Mouse (Mus musculus): ENCODE results near the gene Tomm7. TPM values are rescaled to one million over a fixed set of nuclear protein-coding genes. Genes with fewer than 3 reads are reported as not detected.
"Not testable (repeated sequence)": the region's sequence is repeated elsewhere in the genome, so short reads cannot be mapped to it uniquely, and the experiment has no call there.

The Tomm7 gene
- polyA plus RNA-seq, 1 experiment from 2014 or later, result 92.0 TPM

DNA sequence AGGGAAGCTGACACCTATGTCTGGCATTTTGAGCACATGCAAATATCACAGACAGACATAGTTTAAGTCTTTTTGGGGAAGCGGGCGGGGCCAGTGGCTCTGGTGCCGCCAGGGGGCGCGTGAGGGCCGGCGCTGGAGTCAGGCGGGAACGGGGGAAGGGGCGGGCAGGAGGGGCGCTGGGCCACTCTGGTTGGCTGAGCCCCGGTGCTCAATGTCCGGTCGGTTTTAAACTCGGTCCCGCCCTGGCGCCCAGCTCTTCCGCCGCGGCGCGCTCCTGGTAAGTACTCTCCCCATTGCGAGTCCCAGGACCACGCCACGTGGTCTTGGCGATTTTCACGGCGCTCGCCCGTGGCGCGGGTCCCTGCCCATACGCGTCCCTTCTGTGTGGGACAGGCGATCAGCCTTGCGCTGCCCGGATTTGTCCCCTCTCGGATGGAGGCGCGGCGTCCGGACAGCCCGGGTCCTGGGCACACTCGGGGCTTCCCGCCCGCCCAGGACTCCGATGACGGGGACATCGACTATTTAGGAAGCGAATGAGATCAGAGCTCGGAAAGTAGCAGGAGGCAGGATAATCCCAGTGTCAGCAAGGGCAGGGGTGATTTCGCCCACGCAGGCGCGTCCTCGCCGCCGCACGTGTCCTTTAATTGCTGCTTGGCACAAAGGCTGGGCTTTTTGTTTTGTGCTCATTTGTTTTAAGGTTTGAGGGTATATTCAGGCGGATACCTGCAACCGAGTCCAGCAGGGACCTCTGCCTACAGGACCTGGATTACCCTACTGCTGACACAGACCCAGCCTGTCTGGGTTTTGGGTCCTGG lies 6.6 kb upstream of the Tomm7 start:
- H3K4me1 ChIP-seq, result peaks cover 13% of the 10 kb centered on the region
- H3K27ac ChIP-seq (replicated peaks), result peak overlapping the region; percentile 82
- peak overlapping the region; percentile 94 for H3K9ac ChIP-seq
- no peaks in the 10 kb centered on the region for H3K27me3 ChIP-seq (replicated peaks)
- peak overlapping the region; percentile 92 for H3K4me3 ChIP-seq
- ATAC-seq (ENCODE audit: extremely low read depth, insufficient number of reproducible peaks, low FRiP score, low TSS enrichment), result peak; percentile 94
- H3K36me3 ChIP-seq, result peaks cover 36% of the 10 kb centered on the region
- under 1% methylated on average over 61 of the region's 61 CpGs for WGBS
- peak overlapping the region; percentile 84 for H3K4me2 ChIP-seq
- H3K9me3 ChIP-seq, result no peaks in the 10 kb centered on the region

- H3K4me1 ChIP-seq, result peaks cover 21% of the 10 kb centered on the region
- H3K27me3 ChIP-seq (replicated peaks), result no peaks in the 10 kb centered on the region
- ATAC-seq (ENCODE audit: extremely low read depth, insufficient number of reproducible peaks, low FRiP score, low TSS enrichment), result no peak
- H3K9me3 ChIP-seq, result no peaks in the 10 kb centered on the region
- H3K36me3 ChIP-seq, result peaks cover 10% of the 10 kb centered on the region
- 86% methylated on average over 3 of the region's 3 CpGs for WGBS
- H3K27ac ChIP-seq (replicated peaks), result peak overlapping the region; percentile 92; the same call in 1 of the 2 replicates
- H3K4me2 ChIP-seq, result peak overlapping the region; percentile 89
- no peak overlapping the region for H3K9ac ChIP-seq
- H3K4me3 ChIP-seq, result no peak overlapping the region
Measured at GRCm38 (mm10) chr5:23845141-23845540, 1.2 kb upstream of the Tomm7 start.

DNA sequence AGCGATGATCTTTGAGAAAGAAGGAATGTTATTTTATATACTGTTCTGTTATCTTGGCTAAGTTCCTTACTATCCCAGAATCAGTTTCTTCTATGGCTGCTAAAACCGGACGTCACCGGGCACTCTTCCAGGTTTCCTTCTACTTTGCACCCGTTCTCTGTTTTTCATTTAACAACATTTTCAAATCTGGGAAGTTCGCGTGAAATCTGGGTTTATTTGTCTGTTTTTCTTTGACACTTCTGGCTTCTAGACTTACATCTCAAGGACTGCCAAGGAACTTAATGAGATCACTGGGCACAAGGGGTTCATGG lies 525 bp upstream of the Tomm7 start:
- Histone ChIP-seq H3K27me3 (replicated peaks) (no peaks in the 10 kb centered on the region), H3K4me2 (peak overlapping the region; percentile 89), H3K36me3 (peaks cover 14% of the 10 kb centered on the region), H3K9me3 (no peaks in the 10 kb centered on the region), H3K27ac (replicated peaks) (peak overlapping the region; percentile 92), H3K4me3 (peak overlapping the region; percentile 83), H3K4me1 (peaks cover 21% of the 10 kb centered on the region), H3K9ac (peak overlapping the region; percentile 92)
- 26% methylated on average over 7 of the region's 7 CpGs for WGBS
- no peak for ATAC-seq (ENCODE audit: extremely low read depth, insufficient number of reproducible peaks, low FRiP score, low TSS enrichment)

GRCm38 (mm10) chr5:23838158-23838557 lies 5.8 kb downstream of the Tomm7 start:
- Histone ChIP-seq H3K4me2 (no peak overlapping the region), H3K4me3 (no peak overlapping the region), H3K36me3 (peaks cover 29% of the 10 kb centered on the region), H3K27ac (replicated peaks) (no peak overlapping the region), H3K27me3 (replicated peaks) (peaks cover 9% of the 10 kb centered on the region), H3K9me3 (no peaks in the 10 kb centered on the region), H3K9ac (no peak overlapping the region), H3K4me1 (peaks cover 11% of the 10 kb centered on the region)
- 89% methylated on average over 7 of the region's 7 CpGs for WGBS
- ATAC-seq (ENCODE audit: extremely low read depth, insufficient number of reproducible peaks, low FRiP score, low TSS enrichment), result no peak

DNA sequence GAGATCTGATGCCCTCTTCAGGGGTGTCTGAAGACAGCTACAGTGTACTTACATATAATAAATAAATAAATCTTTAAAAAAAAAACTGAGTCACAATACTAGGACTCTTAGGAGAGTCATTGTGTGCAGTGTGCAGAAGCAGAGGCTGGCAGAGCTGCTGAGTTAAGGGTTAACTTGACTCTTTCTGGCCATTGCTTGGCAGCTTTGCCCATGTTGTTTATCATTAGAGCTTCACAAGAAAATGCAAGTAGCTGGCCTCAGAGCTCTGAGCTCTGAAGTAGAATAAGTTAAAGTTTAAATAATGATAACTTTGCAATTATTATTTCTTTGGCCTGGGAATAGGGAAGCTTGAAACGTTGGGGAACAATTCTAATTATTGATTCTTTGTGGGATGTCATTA lies 8.3 kb downstream of the Tomm7 start:
- not testable (repeated sequence) for H3K4me3 ChIP-seq
- peaks cover 34% of the 10 kb centered on the region for H3K27me3 ChIP-seq (replicated peaks)

DNA sequence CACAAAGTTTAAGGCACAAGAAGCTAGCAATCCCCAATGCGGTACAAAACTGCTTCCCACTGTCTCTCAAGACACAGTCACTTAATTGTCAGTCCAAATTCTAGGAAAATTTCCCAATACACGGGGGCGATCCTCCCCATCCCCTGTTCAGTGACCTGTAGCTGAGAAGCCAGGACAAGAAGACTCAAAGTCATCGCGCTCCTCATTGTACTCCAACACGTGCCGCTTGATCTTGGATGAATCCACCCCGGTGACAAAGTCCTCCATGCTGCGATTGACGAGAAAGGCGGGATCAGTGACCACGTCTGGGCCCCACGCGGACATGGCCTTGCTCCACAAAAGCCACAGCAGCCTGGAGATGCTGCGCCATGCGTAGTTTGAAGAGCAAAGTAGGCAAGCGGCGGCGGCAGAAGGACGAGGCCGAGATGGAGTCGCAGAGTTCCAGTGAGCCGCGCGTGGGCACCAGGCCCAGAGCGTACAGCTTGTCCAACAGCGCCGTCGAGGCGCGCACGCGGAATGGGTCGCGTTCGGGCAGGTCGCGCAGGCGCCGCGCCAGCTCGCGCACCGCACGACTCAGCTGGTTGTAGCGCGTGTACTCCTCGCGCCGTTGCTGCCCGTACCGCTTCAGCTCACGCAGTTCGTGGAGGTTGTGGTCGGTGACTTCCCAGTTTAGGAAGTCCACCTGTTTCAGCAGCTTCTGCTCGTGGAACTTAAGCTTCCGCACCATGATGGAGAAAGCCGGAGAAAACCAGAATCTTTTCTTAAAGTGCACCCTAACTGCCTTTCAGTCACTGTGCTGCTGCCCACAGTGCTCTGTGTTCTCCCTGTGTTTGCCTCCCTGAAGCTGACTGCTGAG lies 12.8 kb downstream of the Tomm7 start:
- Histone ChIP-seq H3K4me3 (peak overlapping the region; percentile 37), H3K4me2 (peak overlapping the region; percentile 61), H3K9me3 (no peaks in the 10 kb centered on the region), H3K27me3 (replicated peaks) (peaks cover 53% of the 10 kb centered on the region), H3K4me1 (no peaks in the 10 kb centered on the region), H3K27ac (replicated peaks) (no peak overlapping the region), H3K9ac (0 out of 2 replicates have a peak overlapping the region, but pooled peaks have one; percentile 7), H3K36me3 (no peaks in the 10 kb centered on the region)
- 36% methylated on average over 58 of the region's 58 CpGs for WGBS
- no peak for ATAC-seq (ENCODE audit: extremely low read depth, insufficient number of reproducible peaks, low FRiP score, low TSS enrichment)

More for the DNA sequence above, 8.3 kb downstream of the Tomm7 start:
- not testable (repeated sequence) for H3K27ac ChIP-seq (replicated peaks); H3K9ac ChIP-seq; H3K9me3 ChIP-seq; ATAC-seq (ENCODE audit: extremely low read depth, insufficient number of reproducible peaks, low FRiP score, low TSS enrichment); H3K4me1 ChIP-seq; H3K4me2 ChIP-seq
- H3K36me3 ChIP-seq, result peaks cover 24% of the 10 kb centered on the region
- 70% methylated on average over 1 of the region's 1 CpGs for WGBS

- ATAC-seq (ENCODE audit: extremely low read depth, insufficient number of reproducible peaks, low FRiP score, low TSS enrichment), result no peak
- Histone ChIP-seq H3K36me3 (peaks cover 5% of the 10 kb centered on the region; the same call in 1 of the 2 replicates), H3K27ac (replicated peaks) (no peak overlapping the region), H3K27me3 (replicated peaks) (peaks cover 28% of the 10 kb centered on the region), H3K9ac (no peak overlapping the region), H3K4me1 (no peaks in the 10 kb centered on the region), H3K9me3 (no peaks in the 10 kb centered on the region), H3K4me3 (no peak overlapping the region), H3K4me2 (no peak overlapping the region)
- 31% methylated on average over 11 of the region's 11 CpGs for WGBS
Measured at GRCm38 (mm10) chr5:23826321-23827004, 17.5 kb downstream of the Tomm7 start.

GRCm38 (mm10) chr5:23824171-23824733 lies 19.7 kb downstream of the Tomm7 start:
- H3K27me3 ChIP-seq (replicated peaks), result peaks cover 7% of the 10 kb centered on the region
- no peak overlapping the region for H3K9ac ChIP-seq
- no peak overlapping the region for H3K4me3 ChIP-seq
- WGBS, result 74% methylated on average over 8 of the region's 8 CpGs
- H3K27ac ChIP-seq (replicated peaks), result no peak overlapping the region
- H3K36me3 ChIP-seq, result peaks cover 20% of the 10 kb centered on the region
- H3K4me1 ChIP-seq, result no peaks in the 10 kb centered on the region
- H3K4me2 ChIP-seq, result no peak overlapping the region
- no peak for ATAC-seq (ENCODE audit: extremely low read depth, insufficient number of reproducible peaks, low FRiP score, low TSS enrichment)
- H3K9me3 ChIP-seq, result no peaks in the 10 kb centered on the region

DNA sequence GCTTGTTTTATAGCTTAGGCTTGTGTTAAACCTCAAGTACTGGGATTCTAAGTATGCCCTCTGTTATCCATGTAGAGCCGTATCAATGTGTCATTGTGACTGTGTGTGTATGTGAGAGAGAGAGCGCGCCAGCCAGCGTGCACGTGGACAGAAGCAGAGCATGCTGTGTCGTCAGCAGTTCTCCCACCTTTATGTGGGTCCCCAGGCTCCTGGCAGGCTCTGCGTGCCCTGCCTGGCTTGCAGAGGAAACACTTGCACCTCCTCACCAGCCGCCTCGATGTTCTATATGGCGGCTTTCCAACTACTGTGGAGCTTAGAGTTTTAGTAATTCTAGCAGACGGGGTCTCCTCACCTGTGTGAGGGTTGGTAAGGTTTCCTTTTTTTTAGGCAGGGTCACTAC lies 21.7 kb downstream of the Tomm7 start:
- Histone ChIP-seq H3K36me3 (peaks cover 37% of the 10 kb centered on the region), H3K27ac (replicated peaks) (no peak overlapping the region), H3K27me3 (replicated peaks) (no peaks in the 10 kb centered on the region), H3K4me1 (no peaks in the 10 kb centered on the region), H3K4me2 (no peak overlapping the region), H3K9ac (no peak overlapping the region), H3K4me3 (no peak overlapping the region), H3K9me3 (no peaks in the 10 kb centered on the region)
- no peak for ATAC-seq (ENCODE audit: extremely low read depth, insufficient number of reproducible peaks, low FRiP score, low TSS enrichment)
- 70% methylated on average over 11 of the region's 11 CpGs for WGBS

DNA sequence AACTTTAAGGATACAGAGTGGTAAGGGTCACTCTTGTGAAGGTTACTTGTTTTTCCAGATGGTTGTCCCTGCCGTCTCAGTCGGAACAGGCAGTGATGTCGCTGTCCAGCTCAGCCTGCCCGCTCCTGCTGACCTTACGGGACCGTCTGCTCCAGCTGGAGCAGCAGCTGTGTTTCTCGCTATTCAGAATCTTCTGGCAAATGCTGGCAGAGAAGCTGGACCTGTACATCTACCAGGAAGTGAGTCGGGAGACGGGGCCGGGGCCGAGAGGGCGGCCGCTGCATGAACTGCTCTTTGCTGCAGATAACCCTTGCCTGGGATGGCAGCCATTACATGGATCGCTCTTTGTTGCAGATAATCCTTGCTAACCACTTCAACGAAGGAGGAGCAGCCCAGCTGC lies 27.3 kb downstream of the Tomm7 start:
- Histone ChIP-seq H3K4me3 (no peak overlapping the region), H3K4me2 (no peak overlapping the region), H3K27ac (replicated peaks) (no peak overlapping the region), H3K4me1 (no peaks in the 10 kb centered on the region), H3K9ac (no peak overlapping the region), H3K27me3 (replicated peaks) (no peaks in the 10 kb centered on the region), H3K36me3 (peaks cover 89% of the 10 kb centered on the region), H3K9me3 (no peaks in the 10 kb centered on the region)
- ATAC-seq (ENCODE audit: extremely low read depth, insufficient number of reproducible peaks, low FRiP score, low TSS enrichment), result no peak
- WGBS, result 88% methylated on average over 15 of the region's 15 CpGs

- H3K9ac ChIP-seq, result no peak overlapping the region
- H3K27me3 ChIP-seq (replicated peaks), result no peaks in the 10 kb centered on the region
- H3K36me3 ChIP-seq, result peaks cover 95% of the 10 kb centered on the region
Measured at GRCm38 (mm10) chr5:23814841-23815240, 29.1 kb downstream of the Tomm7 start.

More at GRCm38 (mm10) chr5:23814841-23815240, 29.1 kb downstream of the Tomm7 start:
- Histone ChIP-seq H3K4me2 (no peak overlapping the region), H3K4me1 (no peaks in the 10 kb centered on the region), H3K4me3 (no peak overlapping the region), H3K9me3 (no peaks in the 10 kb centered on the region), H3K27ac (replicated peaks) (no peak overlapping the region)
- 96% methylated on average over 5 of the region's 5 CpGs for WGBS
- ATAC-seq (ENCODE audit: extremely low read depth, insufficient number of reproducible peaks, low FRiP score, low TSS enrichment), result no peak
